25 mouse cellular contexts compared by ENCODE assay signal in genomic region chr12:7918967-7919708, GRCm38 (mm10). TPM values are rescaled to one million over a fixed set of nuclear protein-coding genes. Genes with fewer than 3 reads are reported as not detected.
DNase-seq lines count a peak whose midpoint lies in the region; ATAC-seq and TF ChIP-seq lines count a peak whose summit lies in the region.
"Had no signal": no experiment of that assay in that cellular context is flagged by ENCODE, and none has a peak within 500 bp of the region (broad histone marks: within the 10 kb centered on the region; RNA-seq: fewer than 3 reads in every experiment).

No protein-coding gene starts in this region.

- 68% methylated on average over 4 of the region's 4 CpGs for WGBS in kidney, adult 2 months
- WGBS in kidney, embryonic 14.5 days: 91% methylated on average over 4 of the region's 4 CpGs
- WGBS in forebrain, embryonic 14.5 days: 92% methylated on average over 4 of the region's 4 CpGs

- no peak for TF ChIP-seq POLR2A in kidney, adult 2 months (IDR thresholded peaks at IDR 0.05; ENCODE audit: low read depth, low read length)
- TF ChIP-seq POLR2A in embryonic fibroblast, embryonic 13.5 days (IDR thresholded peaks at IDR 0.05; ENCODE audit: low read depth, low read length): no peak

- no peak overlapping the region for H3K4me2 ChIP-seq in kidney, embryonic 14.5 days (replicated peaks; ENCODE audit: low read depth, low read length)
- no peak overlapping the region for H3K4me2 ChIP-seq in forebrain, embryonic 14.5 days (ENCODE audit: low read length)
- H3K4me2 ChIP-seq: embryonic facial prominence, embryonic 13.5 days; hindbrain, embryonic 14.5 days; limb, embryonic 12.5 days; midbrain, embryonic 13.5 days; stomach, embryonic 15.5 days had no signal

- no peaks in the 10 kb centered on the region for H3K36me3 ChIP-seq in kidney, adult 2 months (ENCODE audit: control insufficient read depth, insufficient read depth, low read length)
- no peaks in the 10 kb centered on the region for H3K36me3 ChIP-seq in kidney, embryonic 14.5 days (ENCODE audit: control insufficient read depth, insufficient read depth, low read length)
- no peaks in the 10 kb centered on the region for H3K36me3 ChIP-seq in forebrain, embryonic 14.5 days (ENCODE audit: control insufficient read depth, insufficient read depth, low read length)
- H3K36me3 ChIP-seq: embryonic facial prominence, embryonic 13.5 days; heart, embryonic 10.5 days; limb, embryonic 12.5 days; midbrain, embryonic 13.5 days; stomach, embryonic 15.5 days had no signal

- no peaks in the 10 kb centered on the region for H3K27me3 ChIP-seq in kidney, adult 2 months (replicated peaks; ENCODE audit: control insufficient read depth, insufficient read depth, low read length)
- H3K27me3 ChIP-seq in kidney, embryonic 14.5 days (ENCODE audit: control insufficient read depth, insufficient read depth, low read length): no peaks in the 10 kb centered on the region
- no peaks in the 10 kb centered on the region for H3K27me3 ChIP-seq in forebrain, embryonic 14.5 days (replicated peaks; ENCODE audit: control insufficient read depth, insufficient read depth, low read length)
- H3K27me3 ChIP-seq: embryonic facial prominence, embryonic 13.5 days; limb, embryonic 12.5 days; midbrain, embryonic 13.5 days; stomach, embryonic 15.5 days had no signal

- no peak for TF ChIP-seq CTCF in kidney, adult 2 months (conservative IDR thresholded peaks at IDR 0.05; ENCODE audit: insufficient read depth, insufficient read length, low read depth, low read length)
- no peak for TF ChIP-seq CTCF in embryonic fibroblast, embryonic 13.5 days (IDR thresholded peaks at IDR 0.05; ENCODE audit: borderline replicate concordance, insufficient read depth, low read length)

- no peak for ATAC-seq in kidney, embryonic 14.5 days (ENCODE audit: low FRiP score, low TSS enrichment)
- no peak for ATAC-seq in forebrain, embryonic 14.5 days
- ATAC-seq: midbrain, embryonic 13.5 days; Patski had no signal

- H3K4me3 ChIP-seq in kidney, adult 2 months (ENCODE audit: insufficient read depth, low read depth, low read length): no peak overlapping the region
- H3K4me3 ChIP-seq in kidney, embryonic 14.5 days (ENCODE audit: low read length): no peak overlapping the region
- no peak overlapping the region for H3K4me3 ChIP-seq in embryonic fibroblast, embryonic 13.5 days (ENCODE audit: insufficient read depth, low read length)
- no peak overlapping the region for H3K4me3 ChIP-seq in forebrain, embryonic 14.5 days (ENCODE audit: low read depth, low read length)
- H3K4me3 ChIP-seq: embryonic facial prominence, embryonic 13.5 days; heart, embryonic 10.5 days; limb, embryonic 12.5 days; midbrain, embryonic 13.5 days; stomach, embryonic 15.5 days had no signal

- H3K9me3 ChIP-seq in kidney, embryonic 14.5 days (ENCODE audit: control insufficient read depth, low read length): no peaks in the 10 kb centered on the region
- no peaks in the 10 kb centered on the region for H3K9me3 ChIP-seq in forebrain, embryonic 14.5 days (replicated peaks; ENCODE audit: control insufficient read depth, low read length)
- H3K9me3 ChIP-seq: embryonic facial prominence, embryonic 13.5 days; heart, embryonic 10.5 days; limb, embryonic 12.5 days; midbrain, embryonic 13.5 days; stomach, embryonic 15.5 days had no signal

- H3K9ac ChIP-seq in kidney, embryonic 14.5 days (ENCODE audit: low read depth, low read length): no peak overlapping the region
- H3K9ac ChIP-seq in forebrain, embryonic 14.5 days (ENCODE audit: low read length): no peak overlapping the region
- H3K9ac ChIP-seq: embryonic facial prominence, embryonic 13.5 days; forebrain, postnatal 0 days; hindbrain, embryonic 14.5 days; limb, embryonic 12.5 days; midbrain, embryonic 13.5 days; stomach, embryonic 15.5 days had no signal

- peak overlapping the region; percentile 60 for H3K27ac ChIP-seq in kidney, adult 2 months (ENCODE audit: insufficient read depth, low read depth, low read length)
- no peak overlapping the region for H3K27ac ChIP-seq in kidney, embryonic 14.5 days (ENCODE audit: low read depth, low read length)
- H3K27ac ChIP-seq in embryonic fibroblast, embryonic 13.5 days (ENCODE audit: insufficient read depth, low read length): peak overlapping the region; percentile 99
- H3K27ac ChIP-seq in forebrain, embryonic 14.5 days (ENCODE audit: low read depth, low read length): no peak overlapping the region
- H3K27ac ChIP-seq: embryonic facial prominence, embryonic 13.5 days; heart, embryonic 10.5 days; hindbrain, embryonic 14.5 days; limb, embryonic 12.5 days; midbrain, embryonic 13.5 days; stomach, embryonic 15.5 days had no signal

- peak; percentile 86 for DNase-seq in kidney, adult 2 months
- DNase-seq in 3T3-L1 (ENCODE audit: low read depth, low spot score): peak; percentile 71
- DNase-seq in kidney, postnatal 36 days: peak; percentile 54 to 63
- no peak for DNase-seq in spleen, adult 18-20 months
- DNase-seq in adrenal gland, adult 8-10 months: no peak
- no peak for DNase-seq in forebrain, embryonic 14.5 days (ENCODE audit: low spot score)
- DNase-seq: adrenal gland, postnatal 25 days; cerebellum, adult 11 months; cerebellum, postnatal 14 days; gastrocnemius, postnatal 36 days; heart, postnatal 10 days; layer of hippocampus, adult 9-11 months; lung, adult 18-20 months; lung, postnatal 14 days had no signal

- peaks cover 3% of the 10 kb centered on the region; the same call in 1 of the 2 replicates for H3K4me1 ChIP-seq in kidney, adult 2 months (ENCODE audit: control insufficient read depth, insufficient read depth, low read length)
- no peaks in the 10 kb centered on the region for H3K4me1 ChIP-seq in kidney, embryonic 14.5 days (ENCODE audit: control insufficient read depth, insufficient read depth, low read length)
- H3K4me1 ChIP-seq in embryonic fibroblast, embryonic 13.5 days (ENCODE audit: control insufficient read depth, insufficient read depth, low read length): peaks cover 6% of the 10 kb centered on the region; the same call in 1 of the 2 replicates
- no peaks in the 10 kb centered on the region for H3K4me1 ChIP-seq in forebrain, embryonic 14.5 days (ENCODE audit: control insufficient read depth, insufficient read depth, low read length)
- H3K4me1 ChIP-seq: embryonic facial prominence, embryonic 13.5 days; heart, embryonic 10.5 days; limb, embryonic 12.5 days; midbrain, embryonic 13.5 days; stomach, embryonic 15.5 days had no signal

RNA-seq across cellular contexts. Expression of gene Apob, which starts 58.3 kb away (rescaled TPM):
- 26.0 and 27.3 TPM in 2 replicates for polyA plus RNA-seq in kidney, adult 2 months (2012; rRNA removed)
- 0.22 TPM in 1 of 2 replicates, not detected in the other for polyA plus RNA-seq in kidney, embryonic 14.5 days (2014; fragmentation: Nextera tagmentation; extraction: Ambion mirVana)
- 0.25 and 0.42 TPM in 2 replicates for polyA plus RNA-seq in embryonic fibroblast, embryonic 13.5 days (2011; ENCODE audit: insufficient read length, low read depth, missing spikeins)
- 1 to 10 TPM in 2 of 4 experiments, under 1 TPM in 2; 0.03 to 1.4 (median 0.78) TPM for total RNA-seq in adrenal gland, adult 8-10 months (2022)
- 0.05 and 0.20 TPM in 2 replicates for polyA plus RNA-seq in forebrain, embryonic 14.5 days (2014; fragmentation: Nextera tagmentation; extraction: Ambion mirVana)
- total RNA-seq: megakaryocyte, adult 5-6 weeks had no signal
- polyA plus RNA-seq: embryonic facial prominence, embryonic 13.5 days; forebrain, postnatal 0 days had no signal

Comparison
In these comparisons a context has a peak if more than half of its experiments do, and no peak if none do; other contexts are left out.
1. H3K27ac ChIP-seq: peak in kidney, adult 2 months (single experiment) and embryonic fibroblast, embryonic 13.5 days (single experiment); none in kidney, embryonic 14.5 days (single experiment) and forebrain, embryonic 14.5 days (single experiment).
2. RNA of gene Apob, which starts 58.3 kb away (polyA plus RNA-seq): 26.0 to 27.3 TPM in kidney, adult 2 months; 0.25 to 0.42 TPM in embryonic fibroblast, embryonic 13.5 days, 0.22 TPM in kidney, embryonic 14.5 days and 0.05 to 0.20 TPM in forebrain, embryonic 14.5 days; every median in the first group is over 10 times any median in the second.
3. DNase-seq: peak in kidney, adult 2 months (single experiment), 3T3-L1 (single experiment) and kidney, postnatal 36 days (2 of 2); none in spleen, adult 18-20 months (0 of 2), adrenal gland, adult 8-10 months (single experiment) and forebrain, embryonic 14.5 days (single experiment).